Mouse (Mus musculus) stomach, embryonic 16.5 days (tissue): ENCODE data around the gene Hsd17b3. TPM values are rescaled to one million over a fixed set of nuclear protein-coding genes. Genes with fewer than 3 reads are reported as not detected.

Experiments used
- ATAC-seq: fragments of 200-750 bp; cut with Nextera tagmentation; 2 replicates; pipeline ENCODE4 v1.8.0; 2017; ENCODE audit warnings: moderate number of reproducible peaks, moderate TSS enrichment; ENCODE audit not compliant: insufficient read depth, low FRiP score
- H3K27ac ChIP-seq: fragments of 300-500 bp; sonication (generic); 2 replicates; pipeline ENCODE4 v1.5.1; 2014; ENCODE audit warnings: low read length
- H3K27me3 ChIP-seq: fragments of 300-500 bp; sonication (generic); 2 replicates; pipeline ENCODE4 v1.6.1; 2014; ENCODE audit warnings: low read length, control low read depth, mixed read lengths; ENCODE audit not compliant: control insufficient read depth, insufficient read depth
- H3K36me3 ChIP-seq: fragments of 300-500 bp; sonication (generic); 2 replicates; pipeline ENCODE4 v1.6.1; 2014; ENCODE audit warnings: low read length; ENCODE audit not compliant: control insufficient read depth, insufficient read depth
- H3K4me1 ChIP-seq: fragments of 300-500 bp; sonication (generic); 2 replicates; pipeline ENCODE4 v1.6.1; 2014; ENCODE audit warnings: low read length, control low read depth, mixed read lengths; ENCODE audit not compliant: control insufficient read depth, insufficient read depth
- H3K4me2 ChIP-seq: fragments of 300-500 bp; sonication (generic); 2 replicates; pipeline ENCODE4 v1.6.1; 2014; ENCODE audit warnings: low read depth, low read length, mixed read lengths
- H3K4me3 ChIP-seq: fragments of 300-500 bp; sonication (generic); replicated peaks from 2 replicates; pipeline ENCODE4 v1.5.1; 2014; ENCODE audit warnings: mild to moderate bottlenecking, low read length
- H3K9ac ChIP-seq: fragments of 300-500 bp; sonication (generic); 2 replicates; pipeline ENCODE4 v1.6.1; 2014; ENCODE audit warnings: low read length
- H3K9me3 ChIP-seq: fragments of 300-500 bp; sonication (generic); replicated peaks from 2 replicates; pipeline ENCODE4 v1.6.1; 2016; ENCODE audit warnings: low read length, control low read depth; ENCODE audit not compliant: control insufficient read depth
- WGBS: fragments of 180-500 bp; shearing (Covaris S2); extraction: QIAGEN DNeasy Blood & Tissue Kit; methylation state at CpG from one replicate; pipeline ENCODE4 v1.1.7; 2014; 5-methylcytosine and 5-hydroxymethylcytosine counted together
- polyA plus RNA-seq: library from polyadenylated mRNA; unstranded; fragments of >200 nt; fragmentation: Nextera tagmentation; extraction: Ambion mirVana; gene quantifications from 2 replicates; pipeline ENCODE4 v1.2.1, GENCODE M21; 2015

Hsd17b3 gene
- polyA plus RNA-seq, 1 experiment from 2014 or later = not detected

DNA sequence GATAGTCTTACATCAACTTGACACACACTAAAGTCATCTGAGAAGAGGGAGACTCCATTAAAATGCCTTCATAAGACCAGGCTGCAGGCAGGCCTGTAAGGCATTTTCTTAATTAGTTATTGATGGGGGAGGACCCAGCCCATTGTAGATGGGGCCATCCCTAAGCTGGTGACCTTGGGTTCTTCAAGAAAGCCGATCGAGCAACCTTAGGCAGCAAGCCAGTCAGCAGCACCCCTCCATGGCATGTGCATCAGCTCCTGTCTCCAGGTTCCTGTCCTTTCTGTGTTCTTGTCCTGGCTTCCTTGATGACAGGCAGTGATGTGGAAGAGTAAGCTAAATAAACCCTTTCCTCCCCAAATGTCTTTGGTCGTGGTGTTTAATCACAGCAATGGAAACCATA lies 3.1 kb upstream of the Hsd17b3 start:
- H3K4me1 ChIP-seq = 0 out of 2 replicates have a peak, but pooled peaks cover 3% of the 10 kb centered on the region
- H3K27me3 ChIP-seq = no peaks in the 10 kb centered on the region
- no peaks in the 10 kb centered on the region for H3K36me3 ChIP-seq
- no peak overlapping the region for H3K4me2 ChIP-seq
- ATAC-seq = no peak
- WGBS = 70% methylated on average over 3 of the region's 3 CpGs
- H3K9ac ChIP-seq = no peak overlapping the region
- no peak overlapping the region for H3K27ac ChIP-seq
- H3K4me3 ChIP-seq = no peak overlapping the region
- no peaks in the 10 kb centered on the region for H3K9me3 ChIP-seq

DNA sequence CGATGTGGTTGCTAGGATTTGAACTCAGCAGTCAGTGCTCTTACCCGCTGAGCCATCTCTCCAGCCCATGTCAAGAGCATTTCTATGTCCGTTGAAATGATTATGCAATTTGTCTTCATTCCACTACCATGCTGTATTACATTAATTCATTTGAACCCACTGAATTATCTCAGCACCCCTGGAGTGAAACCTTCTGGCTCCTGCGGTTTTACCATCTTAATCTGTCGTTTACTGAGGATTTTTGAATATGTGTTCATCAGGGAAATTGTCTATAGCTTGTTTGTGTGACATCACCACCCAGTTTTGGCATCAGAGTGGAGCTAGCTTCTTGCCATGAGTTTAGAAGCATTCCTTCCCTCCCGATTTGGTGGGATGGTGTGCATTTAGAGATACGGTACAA lies 2.0 kb upstream of the Hsd17b3 start:
- no peak overlapping the region for H3K9ac ChIP-seq
- WGBS = 72% methylated on average over 7 of the region's 7 CpGs
- H3K4me2 ChIP-seq = no peak overlapping the region
- H3K27me3 ChIP-seq = no peaks in the 10 kb centered on the region
- H3K9me3 ChIP-seq = no peaks in the 10 kb centered on the region
- H3K27ac ChIP-seq = no peak overlapping the region
- H3K4me1 ChIP-seq = 0 out of 2 replicates have a peak, but pooled peaks cover 3% of the 10 kb centered on the region
- no peak overlapping the region for H3K4me3 ChIP-seq
- H3K36me3 ChIP-seq = no peaks in the 10 kb centered on the region
- no peak for ATAC-seq

DNA sequence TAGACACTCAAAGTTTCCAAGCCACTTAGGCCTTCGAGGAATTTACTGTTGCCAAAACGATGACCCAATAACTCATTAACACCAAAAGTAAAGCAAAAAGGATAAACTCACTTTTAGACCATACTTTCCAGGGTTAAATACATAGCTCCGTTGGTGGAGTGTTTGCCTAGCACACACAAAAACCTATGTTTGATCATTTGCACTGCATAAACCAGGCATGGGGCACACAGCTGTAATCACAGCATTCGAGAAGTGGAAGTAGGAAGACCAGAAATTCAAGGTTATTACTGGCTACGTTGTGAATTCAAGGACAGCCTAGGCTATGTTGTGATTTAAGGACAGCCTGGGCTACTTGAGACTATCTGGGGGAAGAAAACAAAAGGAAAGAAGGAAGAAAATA lies 1.2 kb upstream of the Hsd17b3 start:
- ATAC-seq = no peak
- H3K4me1 ChIP-seq = 0 out of 2 replicates have a peak, but pooled peaks cover 3% of the 10 kb centered on the region
- no peaks in the 10 kb centered on the region for H3K9me3 ChIP-seq
- 61% methylated on average over 5 of the region's 5 CpGs for WGBS
- H3K4me3 ChIP-seq = no peak overlapping the region
- H3K36me3 ChIP-seq = no peaks in the 10 kb centered on the region
- no peak overlapping the region for H3K4me2 ChIP-seq
- no peak overlapping the region for H3K27ac ChIP-seq
- H3K9ac ChIP-seq = no peak overlapping the region
- H3K27me3 ChIP-seq = no peaks in the 10 kb centered on the region

DNA sequence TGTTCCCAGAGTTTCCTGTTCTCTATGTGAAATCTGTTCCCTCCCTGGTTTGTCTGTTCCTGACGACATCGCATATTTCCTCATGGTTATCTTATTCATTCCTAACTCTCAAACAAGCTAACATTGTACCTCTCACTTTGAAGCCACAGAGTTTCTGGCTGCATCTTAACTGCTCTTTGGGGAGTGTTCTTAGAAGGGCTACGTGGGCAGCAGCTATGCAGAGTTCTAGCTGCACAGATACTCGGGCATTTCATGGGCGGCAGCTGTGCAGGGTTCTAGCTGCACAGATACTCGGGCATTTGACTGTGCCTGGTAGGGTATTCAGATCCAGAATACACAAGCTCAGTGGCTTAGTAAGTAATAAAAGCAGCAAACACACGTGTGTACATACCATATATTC lies 973 bp downstream of the Hsd17b3 start:
- Histone ChIP-seq H3K27me3 (no peaks in the 10 kb centered on the region), H3K36me3 (no peaks in the 10 kb centered on the region), H3K27ac (no peak overlapping the region), H3K4me2 (no peak overlapping the region), H3K9me3 (no peaks in the 10 kb centered on the region), H3K9ac (no peak overlapping the region), H3K4me1 (0 out of 2 replicates have a peak, but pooled peaks cover 3% of the 10 kb centered on the region), H3K4me3 (no peak overlapping the region)
- no peak for ATAC-seq
- WGBS = 69% methylated on average over 7 of the region's 7 CpGs

DNA sequence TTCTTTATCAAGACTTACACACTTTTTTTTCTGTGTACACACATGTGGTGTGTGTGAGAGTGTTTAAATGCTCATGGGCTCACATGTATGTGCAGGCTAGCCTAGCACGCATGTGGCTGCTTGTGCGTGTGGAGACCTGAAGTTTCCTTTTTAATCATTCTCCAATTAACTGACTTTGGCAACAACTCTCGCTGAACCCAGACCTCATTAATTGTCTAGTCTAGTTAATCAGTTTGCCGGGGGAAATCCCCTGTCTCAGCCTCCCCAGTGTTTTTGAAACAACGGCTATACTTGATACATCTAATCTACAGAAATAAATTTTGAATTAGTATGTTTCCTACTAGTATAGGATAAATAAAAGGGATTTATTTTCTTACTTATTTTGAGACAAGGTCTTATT lies 3.0 kb downstream of the Hsd17b3 start:
- H3K9me3 ChIP-seq = no peaks in the 10 kb centered on the region
- no peaks in the 10 kb centered on the region for H3K36me3 ChIP-seq
- no peak for ATAC-seq
- H3K4me1 ChIP-seq = peaks cover 6% of the 10 kb centered on the region; the same call in 1 of the 2 replicates
- no peaks in the 10 kb centered on the region for H3K27me3 ChIP-seq
- no peak overlapping the region for H3K4me2 ChIP-seq
- H3K9ac ChIP-seq = no peak overlapping the region
- no peak overlapping the region for H3K4me3 ChIP-seq
- H3K27ac ChIP-seq = no peak overlapping the region
- WGBS = 78% methylated on average over 5 of the region's 5 CpGs

DNA sequence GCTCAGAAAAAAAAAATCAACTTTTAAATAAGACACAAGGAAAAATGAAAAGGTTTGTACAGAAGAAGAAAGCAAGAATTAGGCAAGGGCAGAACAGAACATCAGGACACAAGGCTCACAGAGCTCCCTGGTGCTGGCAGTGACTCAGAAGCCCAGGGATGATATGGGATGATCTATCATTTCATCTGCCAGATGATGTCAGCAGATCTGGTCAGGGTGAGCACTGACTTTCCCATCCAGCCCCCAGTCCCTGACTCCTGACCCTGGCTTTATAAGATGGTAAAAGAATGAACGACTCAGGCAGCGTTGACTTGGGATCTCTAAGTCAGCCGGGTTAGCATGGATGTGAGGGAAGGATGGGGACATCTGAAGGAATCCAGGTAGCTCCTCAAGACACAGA lies 5.7 kb downstream of the Hsd17b3 start:
- Histone ChIP-seq H3K4me1 (peaks cover 6% of the 10 kb centered on the region; the same call in 1 of the 2 replicates), H3K4me3 (no peak overlapping the region), H3K4me2 (no peak overlapping the region), H3K27me3 (no peaks in the 10 kb centered on the region), H3K9ac (no peak overlapping the region), H3K27ac (no peak overlapping the region), H3K9me3 (no peaks in the 10 kb centered on the region), H3K36me3 (no peaks in the 10 kb centered on the region)
- 64% methylated on average over 3 of the region's 3 CpGs for WGBS
- ATAC-seq = no peak

DNA sequence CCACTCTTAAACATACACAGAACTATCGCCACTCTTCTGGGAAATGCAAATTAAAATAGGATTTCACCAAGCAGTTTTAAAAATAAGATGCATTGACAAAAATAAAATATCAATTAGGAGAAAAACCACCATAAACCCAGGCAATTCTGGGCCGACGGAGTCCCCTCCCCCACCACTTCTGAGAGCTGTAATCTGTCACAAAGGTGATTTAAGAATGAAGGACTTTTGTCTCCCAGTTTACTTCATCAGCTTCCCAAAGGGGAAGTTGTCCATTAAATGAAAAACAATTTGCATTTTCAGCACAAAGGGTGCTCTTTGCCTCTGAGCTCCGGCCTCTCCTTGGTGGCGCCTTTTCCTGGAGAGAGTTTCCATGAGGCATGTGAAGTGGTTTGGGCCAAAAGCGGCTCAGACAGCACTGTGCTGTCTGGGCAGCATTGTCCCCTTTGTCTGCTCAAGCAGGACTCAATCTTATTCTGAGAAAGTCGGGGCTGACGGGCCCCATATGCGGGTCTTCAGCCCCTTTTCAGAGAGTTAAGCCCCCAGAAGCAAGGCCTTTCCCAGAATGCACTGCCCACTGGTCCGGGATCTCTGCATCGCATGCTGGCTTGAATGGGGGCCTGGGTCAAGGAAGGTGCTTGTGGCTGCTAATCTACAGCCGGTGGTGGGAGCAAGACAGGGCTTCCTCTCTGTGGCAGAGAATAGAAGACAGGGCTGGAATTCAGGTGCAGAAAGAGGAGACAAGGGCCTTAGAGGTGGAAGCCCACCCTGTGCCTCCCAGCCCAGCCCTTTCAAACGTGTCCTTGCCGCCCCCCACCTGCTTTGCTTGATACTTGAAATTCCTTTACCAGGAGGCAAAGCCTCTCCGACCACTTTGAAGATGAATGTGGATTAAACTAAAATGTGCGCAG lies 7.8 kb downstream of the Hsd17b3 start:
- Histone ChIP-seq H3K36me3 (no peaks in the 10 kb centered on the region), H3K27ac (no peak overlapping the region)
- 44% methylated on average over 16 of the region's 16 CpGs for WGBS

DNA sequence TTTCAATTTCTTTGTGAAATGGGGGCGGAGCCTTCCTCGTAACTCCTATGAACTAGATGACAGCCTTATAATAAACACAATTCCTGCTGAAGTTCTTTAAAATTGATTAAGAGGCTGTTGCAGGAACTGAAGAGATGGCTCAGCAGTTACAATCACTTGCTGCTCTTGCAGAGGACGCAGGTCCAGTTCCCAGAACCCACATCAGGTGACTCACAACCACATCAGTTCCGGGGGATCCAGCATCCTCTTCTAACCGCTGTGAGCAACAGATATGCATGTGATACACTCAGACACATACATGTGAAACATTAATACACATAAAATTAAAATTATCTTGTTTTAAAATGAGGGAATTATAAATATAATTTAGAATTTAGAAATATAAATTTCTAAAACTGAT lies 11.4 kb downstream of the Hsd17b3 start:
- H3K36me3 ChIP-seq = no peaks in the 10 kb centered on the region
- H3K27ac ChIP-seq = no peak overlapping the region
- H3K4me3 ChIP-seq = no peak overlapping the region
- no peaks in the 10 kb centered on the region for H3K9me3 ChIP-seq
- no peak overlapping the region for H3K4me2 ChIP-seq
- no peak overlapping the region for H3K9ac ChIP-seq
- no peak for ATAC-seq
- 82% methylated on average over 5 of the region's 5 CpGs for WGBS
- H3K27me3 ChIP-seq = no peaks in the 10 kb centered on the region
- peaks cover 6% of the 10 kb centered on the region; the same call in 1 of the 2 replicates for H3K4me1 ChIP-seq

More for the DNA sequence above, 7.8 kb downstream of the Hsd17b3 start:
- ATAC-seq = no peak
- Histone ChIP-seq H3K4me2 (no peak overlapping the region), H3K4me1 (peaks cover 6% of the 10 kb centered on the region; the same call in 1 of the 2 replicates), H3K4me3 (no peak overlapping the region), H3K27me3 (no peaks in the 10 kb centered on the region), H3K9ac (no peak overlapping the region), H3K9me3 (no peaks in the 10 kb centered on the region)

DNA sequence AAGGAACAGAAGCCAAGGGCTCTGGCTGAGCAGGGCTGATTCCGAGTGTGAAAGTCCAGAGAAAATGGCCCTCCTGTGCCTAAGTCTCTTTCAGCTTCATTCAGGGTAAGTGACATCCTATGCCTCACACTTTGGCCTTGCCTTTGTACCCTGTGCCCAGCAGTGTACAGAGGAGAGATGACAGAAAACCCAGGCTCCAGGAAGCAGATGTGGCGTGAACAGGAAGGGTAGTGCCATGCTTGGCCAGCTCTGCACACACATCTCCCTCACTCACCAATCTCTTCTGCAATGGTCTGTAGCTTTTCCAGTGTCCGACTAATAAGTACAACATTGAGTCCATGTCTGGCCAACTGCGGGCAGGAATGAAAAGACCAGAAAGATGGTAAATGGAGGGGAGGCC lies 13.0 kb downstream of the Hsd17b3 start:
- 85% methylated on average over 4 of the region's 4 CpGs for WGBS
- no peak overlapping the region for H3K9ac ChIP-seq
- no peak overlapping the region for H3K4me3 ChIP-seq
- ATAC-seq = no peak
- H3K9me3 ChIP-seq = no peaks in the 10 kb centered on the region
- H3K4me1 ChIP-seq = 0 out of 2 replicates have a peak, but pooled peaks cover under 1% of the 10 kb centered on the region
- H3K27ac ChIP-seq = no peak overlapping the region
- no peak overlapping the region for H3K4me2 ChIP-seq
- no peaks in the 10 kb centered on the region for H3K27me3 ChIP-seq
- H3K36me3 ChIP-seq = no peaks in the 10 kb centered on the region
